Mouse (Mus musculus): ENCODE measurements around the gene Sorcs2.

Sorcs2 gene

DNA sequence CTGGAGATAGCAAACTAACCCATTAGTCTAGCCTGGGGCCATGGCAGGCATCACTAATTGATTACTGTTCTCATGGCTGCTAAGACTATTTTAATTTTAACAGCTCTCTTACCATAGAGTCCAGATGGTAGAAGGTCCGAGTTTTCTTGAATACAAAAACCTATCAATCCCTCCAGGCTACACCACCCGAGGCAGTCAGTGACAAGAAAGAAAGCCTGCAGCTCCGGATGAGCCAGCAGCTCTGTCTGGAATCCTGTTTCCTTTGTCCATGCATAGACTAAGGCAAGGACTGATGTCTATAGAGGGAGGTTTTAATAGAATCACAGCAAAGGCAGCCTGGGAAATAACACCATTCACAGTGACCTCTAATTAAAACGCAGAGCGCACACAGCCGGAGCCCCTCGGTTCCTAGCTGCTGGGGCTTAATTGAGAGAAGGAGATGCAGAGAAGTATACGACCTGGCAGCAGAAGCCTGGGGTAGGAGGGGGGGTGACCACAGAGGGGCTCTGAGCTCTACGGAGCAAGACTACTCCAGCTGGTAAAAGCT, 223.3 kb downstream of the Sorcs2 start:
- in situ Hi-C loops (cut with MboI; ENCODE audit: low pct_unique_long_range_greater_than_20kb in 1 of 2, low sequenced_read_pairs in 2 of 2, unreplicated experiment in 1 of 2), result no loop called here

DNA sequence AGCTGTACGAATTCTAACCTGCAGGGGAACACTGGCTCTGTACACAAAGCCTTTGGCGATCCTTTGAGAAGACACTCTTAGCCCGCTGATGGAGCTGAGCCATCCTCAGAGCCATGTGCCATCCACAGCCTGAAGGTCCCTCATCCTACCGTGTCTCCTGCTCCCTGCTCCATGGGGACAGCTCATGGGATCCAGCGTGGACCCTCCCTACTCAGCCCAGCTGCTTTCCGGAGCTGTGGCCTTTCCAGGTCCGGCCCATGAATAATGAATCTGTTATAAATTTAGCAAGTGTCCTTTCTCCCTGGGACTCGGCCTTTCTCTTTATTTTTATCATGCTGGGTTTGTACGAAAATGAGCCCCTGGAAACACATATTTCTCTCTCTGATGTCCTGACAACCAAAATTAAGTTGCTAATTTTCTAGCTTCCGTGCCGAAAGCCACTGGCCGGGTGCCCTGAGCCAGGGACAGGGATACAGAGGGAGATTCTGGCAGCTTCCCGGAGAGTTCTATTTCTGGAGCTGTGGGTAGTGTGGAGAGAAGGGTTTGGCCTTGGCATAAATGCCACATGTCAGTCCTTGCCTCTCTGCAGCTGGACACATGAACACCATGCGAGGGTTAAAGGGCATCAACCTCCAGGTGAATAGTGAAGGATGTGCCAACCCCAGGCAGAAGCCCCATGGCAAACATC, 228.8 kb downstream of the Sorcs2 start:
- in situ Hi-C loops (cut with MboI; ENCODE audit: low pct_unique_long_range_greater_than_20kb in 1 of 2, low sequenced_read_pairs in 2 of 2, unreplicated experiment in 1 of 2), result no loop called here

- in situ Hi-C loops (cut with MboI; ENCODE audit: low pct_unique_long_range_greater_than_20kb in 1 of 2, low sequenced_read_pairs in 2 of 2, unreplicated experiment in 1 of 2), result no loop called here
Measured at GRCm38 (mm10) chr5:36166346-36167013, 231.5 kb downstream of the Sorcs2 start.

DNA sequence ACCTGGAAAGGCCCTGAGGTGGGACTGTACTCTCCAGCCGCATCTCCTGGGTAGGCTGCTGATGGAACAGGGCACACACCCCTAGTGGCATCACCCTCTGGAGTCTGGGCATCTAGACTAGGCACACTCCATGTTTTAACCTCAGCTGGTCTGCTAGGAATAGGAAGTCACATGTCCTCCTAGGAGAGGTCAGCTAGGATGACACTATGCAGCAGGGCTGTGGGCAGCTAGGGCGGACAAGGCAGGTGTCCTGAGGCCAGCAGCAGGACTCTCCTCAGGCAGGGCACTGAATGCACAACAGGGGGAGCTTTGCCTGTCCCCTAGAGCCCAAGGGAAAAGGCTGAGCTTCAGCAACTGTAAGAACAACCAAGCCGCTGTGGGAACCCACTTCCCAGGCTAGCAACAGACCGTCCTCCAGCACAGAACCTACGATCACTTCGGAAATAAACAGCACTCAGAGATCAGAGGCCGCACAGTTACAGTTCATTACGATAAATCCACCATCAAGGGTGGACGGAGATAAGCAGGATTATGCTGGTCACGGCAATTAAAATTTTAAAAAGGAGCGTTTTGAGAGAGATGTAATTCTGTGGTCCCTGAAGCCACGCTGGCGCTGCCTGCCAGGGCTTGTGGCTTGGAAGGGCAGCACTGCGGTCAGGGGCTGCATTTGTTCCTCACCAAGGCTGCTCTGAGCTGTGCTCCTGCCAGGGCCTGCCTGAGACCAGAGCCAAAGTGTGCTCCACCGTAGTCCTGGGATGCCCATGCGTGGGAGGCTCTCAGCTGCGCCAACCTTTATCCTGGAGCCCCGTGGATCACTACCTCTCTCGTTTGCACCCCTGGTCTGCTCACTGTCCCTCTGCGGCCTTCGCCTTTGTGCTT, 232.3 kb downstream of the Sorcs2 start:
- in situ Hi-C loops (cut with MboI; ENCODE audit: low pct_unique_long_range_greater_than_20kb in 1 of 2, low sequenced_read_pairs in 2 of 2, unreplicated experiment in 1 of 2), result no loop called here

GRCm38 (mm10) chr5:36154879-36155485, 243.0 kb downstream of the Sorcs2 start:
- in situ Hi-C loops (cut with MboI; ENCODE audit: low pct_unique_long_range_greater_than_20kb in 1 of 2, low sequenced_read_pairs in 2 of 2, unreplicated experiment in 1 of 2), result no loop called here

GRCm38 (mm10) chr5:36153261-36153660, 244.7 kb downstream of the Sorcs2 start:
- in situ Hi-C loops (cut with MboI; ENCODE audit: low pct_unique_long_range_greater_than_20kb in 1 of 2, low sequenced_read_pairs in 2 of 2, unreplicated experiment in 1 of 2), result no loop called here

- in situ Hi-C loops (cut with MboI; ENCODE audit: low pct_unique_long_range_greater_than_20kb in 1 of 2, low sequenced_read_pairs in 2 of 2, unreplicated experiment in 1 of 2), result no loop called here
Measured at GRCm38 (mm10) chr5:36151086-36151485, 246.9 kb downstream of the Sorcs2 start.

- in situ Hi-C loops (cut with MboI; ENCODE audit: low pct_unique_long_range_greater_than_20kb in 1 of 2, low sequenced_read_pairs in 2 of 2, unreplicated experiment in 1 of 2), result no loop called here
Measured at GRCm38 (mm10) chr5:36149098-36149497, 248.8 kb downstream of the Sorcs2 start.

DNA sequence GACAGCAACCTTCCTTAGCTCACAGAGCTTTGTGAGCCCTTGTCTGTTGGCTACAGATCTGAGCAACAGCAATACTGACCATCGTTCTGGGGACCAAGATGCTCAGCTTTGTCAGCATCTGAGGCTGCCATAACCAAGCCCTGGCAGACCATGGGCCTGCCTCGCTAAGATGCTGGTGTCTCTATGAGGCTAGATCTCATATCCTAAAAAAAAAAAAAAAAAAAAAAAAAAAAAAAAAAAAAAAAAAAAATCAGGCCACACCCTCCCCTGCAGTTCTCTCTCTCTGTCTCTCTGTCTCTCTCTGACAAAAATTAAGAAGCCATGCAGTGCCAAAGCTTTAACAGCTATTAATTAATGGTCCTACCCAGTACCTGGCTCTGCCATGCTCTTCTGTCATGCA, 251.3 kb downstream of the Sorcs2 start:
- in situ Hi-C loops (cut with MboI; ENCODE audit: low pct_unique_long_range_greater_than_20kb in 1 of 2, low sequenced_read_pairs in 2 of 2, unreplicated experiment in 1 of 2), result no loop called here

DNA sequence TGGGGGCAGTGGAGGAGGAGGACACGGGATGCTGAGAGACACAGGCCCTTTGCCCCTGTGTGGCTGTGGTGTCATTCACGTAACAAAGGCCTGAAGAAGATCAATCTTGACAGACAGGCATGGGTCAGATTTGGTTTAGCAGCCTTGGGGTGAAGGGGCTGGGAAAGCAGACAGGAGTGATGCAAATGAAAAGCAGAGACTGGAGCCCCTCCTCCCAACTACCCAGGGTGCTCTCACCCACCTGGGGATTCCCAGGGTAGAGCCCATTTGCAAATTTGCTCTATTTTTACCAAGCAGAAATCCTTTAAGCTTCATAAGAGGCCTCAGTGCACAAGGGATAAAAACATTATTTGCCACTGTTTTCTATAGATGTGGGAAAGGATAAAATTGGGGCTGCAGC, 253.4 kb downstream of the Sorcs2 start:
- in situ Hi-C loops (cut with MboI; ENCODE audit: low pct_unique_long_range_greater_than_20kb in 1 of 2, low sequenced_read_pairs in 2 of 2, unreplicated experiment in 1 of 2), result no loop called here

- in situ Hi-C loops (cut with MboI; ENCODE audit: low pct_unique_long_range_greater_than_20kb in 1 of 2, low sequenced_read_pairs in 2 of 2, unreplicated experiment in 1 of 2), result no loop called here
Measured at GRCm38 (mm10) chr5:36141676-36142255, 256.2 kb downstream of the Sorcs2 start.

DNA sequence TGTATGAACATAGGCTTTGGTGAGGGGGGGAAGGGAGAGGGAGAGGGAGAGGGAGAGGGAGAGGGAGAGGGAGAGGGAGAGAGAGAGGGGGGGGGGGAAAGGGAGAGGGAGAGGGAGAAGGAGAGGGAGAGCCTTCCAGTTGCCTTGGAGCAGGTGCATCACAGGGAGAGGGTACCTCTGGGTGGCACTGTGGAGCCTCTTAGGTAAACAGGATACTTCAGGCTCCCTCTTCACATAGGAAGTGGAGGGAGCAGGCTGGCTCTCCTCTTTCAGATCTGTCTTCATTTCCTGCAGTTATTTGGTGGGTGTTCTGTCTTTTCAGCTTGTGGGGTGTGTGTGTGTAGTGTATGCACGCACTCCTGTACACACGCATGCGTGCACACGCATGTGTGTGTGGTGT, 256.8 kb downstream of the Sorcs2 start:
- in situ Hi-C loops (cut with MboI; ENCODE audit: low pct_unique_long_range_greater_than_20kb in 1 of 2, low sequenced_read_pairs in 2 of 2, unreplicated experiment in 1 of 2), result no loop called here

GRCm38 (mm10) chr5:36139766-36140165, 258.2 kb downstream of the Sorcs2 start:
- in situ Hi-C loops (cut with MboI; ENCODE audit: low pct_unique_long_range_greater_than_20kb in 1 of 2, low sequenced_read_pairs in 2 of 2, unreplicated experiment in 1 of 2), result no loop called here

DNA sequence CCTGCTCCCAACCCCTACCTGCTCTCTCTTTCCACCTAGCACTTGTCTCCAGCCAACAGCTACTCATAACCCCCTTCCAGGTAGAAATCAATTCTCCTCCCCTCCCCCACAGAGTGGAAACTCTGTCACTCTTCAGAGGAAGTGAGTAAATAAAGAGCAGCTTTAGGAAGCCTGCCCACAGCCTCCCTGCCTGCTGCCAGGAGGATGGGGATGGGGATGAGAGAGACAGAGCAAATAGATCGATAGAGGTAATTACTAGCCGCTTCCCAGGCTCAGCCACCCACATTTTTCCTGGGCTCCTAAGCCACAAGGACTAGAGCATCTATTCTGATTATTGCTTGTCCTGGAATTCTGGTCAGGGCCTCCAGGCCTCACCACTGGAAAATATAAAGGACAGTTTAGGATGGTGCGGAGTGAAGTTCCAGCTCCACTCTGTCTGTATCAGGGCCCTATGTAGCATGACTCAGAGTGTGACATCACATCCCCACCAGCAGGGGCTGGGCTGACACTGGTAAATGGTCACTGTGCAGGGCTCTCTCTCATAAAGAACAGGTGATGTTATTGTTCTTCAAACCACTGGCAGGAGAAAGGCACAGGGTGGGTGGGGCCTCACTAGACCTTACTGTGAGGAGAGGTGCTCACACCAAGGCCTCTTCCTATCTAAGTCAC, 261.9 kb downstream of the Sorcs2 start:
- in situ Hi-C loops (cut with MboI; ENCODE audit: low pct_unique_long_range_greater_than_20kb in 1 of 2, low sequenced_read_pairs in 2 of 2, unreplicated experiment in 1 of 2), result no loop called here

GRCm38 (mm10) chr5:36134302-36134701, 263.6 kb downstream of the Sorcs2 start:
- in situ Hi-C loops (cut with MboI; ENCODE audit: low pct_unique_long_range_greater_than_20kb in 1 of 2, low sequenced_read_pairs in 2 of 2, unreplicated experiment in 1 of 2), result no loop called here

DNA sequence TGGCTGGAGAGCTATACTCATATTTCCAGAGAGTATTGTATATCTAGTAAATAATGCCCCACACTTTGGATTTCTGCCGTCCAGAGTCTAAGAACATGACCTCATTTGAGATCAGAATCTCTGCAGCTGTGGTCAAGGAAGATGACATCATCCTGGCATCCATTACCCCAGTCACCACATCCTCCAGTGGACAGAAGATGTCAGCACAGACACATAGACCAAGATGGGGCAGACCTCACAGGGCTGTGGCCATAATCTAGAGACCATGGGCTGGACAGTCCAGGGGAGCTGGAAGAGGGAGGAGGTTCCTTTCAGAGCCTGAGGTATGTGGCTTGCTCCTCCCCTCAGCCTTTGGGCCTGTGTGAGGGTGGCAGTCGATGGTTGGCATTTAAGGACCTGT, 264.0 kb downstream of the Sorcs2 start:
- in situ Hi-C loops (cut with MboI; ENCODE audit: low pct_unique_long_range_greater_than_20kb in 1 of 2, low sequenced_read_pairs in 2 of 2, unreplicated experiment in 1 of 2), result no loop called here

GRCm38 (mm10) chr5:36130393-36131011, 267.4 kb downstream of the Sorcs2 start:
- in situ Hi-C loops (cut with MboI; ENCODE audit: low pct_unique_long_range_greater_than_20kb in 1 of 2, low sequenced_read_pairs in 2 of 2, unreplicated experiment in 1 of 2), result no loop called here

Measured in mouse embryonic stem cell (cell line).